Mouse (Mus musculus): ENCODE results near the gene Ddx24. TPM values are rescaled to one million over a fixed set of nuclear protein-coding genes. Genes with fewer than 3 reads are reported as not detected.

The Ddx24 gene
- polyA plus RNA-seq (2012; rRNA removed), result 46.0 and 53.9 TPM in 2 replicates

DNA sequence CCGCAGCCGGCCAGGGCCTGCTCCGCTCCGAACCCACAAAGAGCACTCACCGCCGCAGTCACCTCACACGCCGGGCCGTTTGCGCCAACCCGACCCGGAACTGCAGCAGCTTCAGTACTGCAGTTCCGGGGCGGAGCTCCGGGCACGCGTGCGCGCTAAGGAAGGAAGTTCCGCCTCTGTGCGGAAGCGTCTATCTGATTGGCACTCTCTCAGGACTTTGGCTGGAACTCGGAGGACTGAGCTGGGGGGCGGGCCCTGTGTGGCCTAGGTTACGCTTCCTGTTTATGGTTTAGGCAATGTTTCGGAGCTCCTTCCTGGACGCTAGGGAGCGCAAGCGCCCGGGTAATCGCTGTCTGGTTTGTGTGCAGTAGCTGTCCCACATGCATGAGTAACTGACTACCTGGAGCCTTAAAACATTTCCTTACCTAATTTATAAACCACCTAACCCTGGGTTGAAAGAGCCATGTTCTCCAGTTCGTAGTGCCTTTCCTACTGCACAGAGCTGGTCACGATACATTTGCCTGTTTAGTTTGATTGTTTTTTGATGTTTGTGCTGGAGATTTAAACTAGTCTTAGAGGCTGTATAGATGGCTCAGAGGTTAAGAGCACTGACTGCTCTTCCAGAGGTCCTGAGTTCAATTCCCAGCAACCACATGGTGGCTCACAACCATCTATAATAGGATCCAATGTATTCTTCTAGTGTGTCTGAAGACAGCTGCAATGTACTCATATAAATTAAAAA lies at the start of gene Ddx24:
Gene Ddx24 (minus strand): TSS at position 102 of the 742 bp plus-strand sequence.

DNA sequence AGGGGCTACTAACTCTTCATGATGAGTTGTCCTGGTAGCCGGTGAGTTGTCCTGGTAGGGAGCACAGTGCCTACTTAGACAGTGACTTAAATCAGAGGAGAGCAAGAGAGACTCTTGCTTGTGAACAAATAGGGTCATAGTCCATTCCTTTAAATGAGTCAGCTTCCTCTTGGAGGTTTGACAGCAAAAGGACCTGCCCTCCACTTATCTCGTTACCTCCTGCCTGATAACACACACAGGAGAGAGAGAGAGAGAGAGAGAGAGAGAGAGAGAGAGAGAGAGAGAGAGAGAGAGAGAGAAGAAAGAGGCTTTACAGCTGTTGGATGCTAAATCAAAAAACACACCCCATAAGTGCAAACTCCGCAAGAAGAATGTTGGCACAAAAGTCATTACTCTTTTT lies 31.5 kb upstream of the Ddx24 start, which contains the start of gene Ifi27l2b:
Gene Ifi27l2b (minus strand): TSS at position 84 of the 400 bp plus-strand sequence.

DNA sequence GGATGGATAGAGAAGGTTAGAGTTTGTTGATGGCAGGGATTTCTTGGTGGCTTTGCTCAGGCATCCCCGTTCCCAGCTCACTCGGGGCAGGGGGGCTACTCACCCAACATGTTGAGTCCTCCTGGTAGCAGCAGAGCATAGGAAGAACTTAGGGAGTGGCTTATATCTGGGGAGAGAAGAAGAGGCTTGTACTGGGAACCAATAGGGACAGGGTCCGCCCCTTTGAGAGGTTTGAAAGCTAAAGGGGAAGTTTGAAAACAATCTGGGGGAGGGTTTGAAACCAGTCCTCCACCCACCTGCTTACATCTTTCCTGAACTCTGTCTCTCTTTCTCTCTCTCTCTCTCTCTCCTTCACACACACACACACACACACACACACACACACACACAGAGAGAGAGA lies 17.9 kb upstream of the Ddx24 start, which contains the start of gene Ifi27l2a:
Gene Ifi27l2a (minus strand): TSS at position 157 of the 400 bp plus-strand sequence.

DNA sequence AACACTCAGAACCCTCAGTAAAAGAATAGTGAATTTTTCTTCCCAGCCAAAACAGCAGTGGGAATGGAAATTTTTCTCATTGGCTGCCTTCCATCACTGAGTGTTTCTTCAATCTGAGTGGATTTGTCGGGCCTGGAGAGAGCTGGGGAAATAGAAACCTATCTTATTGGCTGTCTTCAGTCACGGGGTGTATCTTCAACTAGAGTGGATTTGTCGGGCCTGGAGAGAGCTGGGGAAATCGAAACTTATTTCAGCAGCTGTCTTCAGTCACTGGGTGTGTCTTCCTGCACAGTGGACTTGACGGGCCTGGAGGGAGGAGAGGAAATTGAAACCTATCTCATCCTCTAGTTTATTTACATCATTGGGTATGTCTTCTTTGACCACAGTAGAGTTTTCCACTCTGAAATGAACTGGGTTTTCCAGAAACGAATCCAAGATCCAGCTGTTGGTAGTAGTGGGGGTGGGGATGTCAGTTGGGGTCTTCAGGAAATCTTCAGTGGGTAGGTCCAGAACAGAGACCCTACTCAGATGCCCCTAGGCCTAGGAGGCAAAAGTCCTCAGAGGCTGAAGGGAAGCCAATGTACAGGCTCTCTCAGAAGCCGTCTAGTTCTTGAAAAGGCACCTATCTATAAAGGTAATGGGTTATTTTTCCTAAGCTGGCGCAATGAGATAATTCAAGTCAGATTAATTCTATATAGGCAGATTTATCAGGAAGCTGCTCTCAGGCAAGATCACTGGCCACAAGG lies 8.5 kb upstream of the Ddx24 start, which contains the start of gene Ifi27:
Gene Ifi27 (plus strand): TSS at position 226 of the 746 bp plus-strand sequence.

DNA sequence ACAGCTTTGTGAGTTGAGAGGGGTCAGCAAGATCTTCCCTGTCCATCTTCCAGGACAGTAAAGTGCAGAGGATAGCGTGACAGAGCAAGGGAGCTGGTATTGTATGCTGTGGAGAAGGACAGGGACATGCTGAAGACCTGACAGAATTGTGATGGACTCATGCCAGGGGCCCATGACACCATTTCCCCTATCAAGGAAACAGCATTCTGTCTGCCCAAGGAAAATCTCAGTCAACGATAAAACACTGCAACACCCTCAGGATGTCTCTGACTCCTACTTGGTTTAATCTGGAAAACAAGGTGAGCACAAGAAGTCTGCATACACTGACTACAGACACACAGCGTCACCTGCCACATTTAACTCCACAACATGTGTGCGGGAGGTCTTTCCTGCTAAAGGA lies 17.9 kb downstream of the Ddx24 start, which contains the start of gene 9330161L09Rik:
Gene 9330161L09Rik (minus strand): TSS at position 101 of the 400 bp plus-strand sequence.

DNA sequence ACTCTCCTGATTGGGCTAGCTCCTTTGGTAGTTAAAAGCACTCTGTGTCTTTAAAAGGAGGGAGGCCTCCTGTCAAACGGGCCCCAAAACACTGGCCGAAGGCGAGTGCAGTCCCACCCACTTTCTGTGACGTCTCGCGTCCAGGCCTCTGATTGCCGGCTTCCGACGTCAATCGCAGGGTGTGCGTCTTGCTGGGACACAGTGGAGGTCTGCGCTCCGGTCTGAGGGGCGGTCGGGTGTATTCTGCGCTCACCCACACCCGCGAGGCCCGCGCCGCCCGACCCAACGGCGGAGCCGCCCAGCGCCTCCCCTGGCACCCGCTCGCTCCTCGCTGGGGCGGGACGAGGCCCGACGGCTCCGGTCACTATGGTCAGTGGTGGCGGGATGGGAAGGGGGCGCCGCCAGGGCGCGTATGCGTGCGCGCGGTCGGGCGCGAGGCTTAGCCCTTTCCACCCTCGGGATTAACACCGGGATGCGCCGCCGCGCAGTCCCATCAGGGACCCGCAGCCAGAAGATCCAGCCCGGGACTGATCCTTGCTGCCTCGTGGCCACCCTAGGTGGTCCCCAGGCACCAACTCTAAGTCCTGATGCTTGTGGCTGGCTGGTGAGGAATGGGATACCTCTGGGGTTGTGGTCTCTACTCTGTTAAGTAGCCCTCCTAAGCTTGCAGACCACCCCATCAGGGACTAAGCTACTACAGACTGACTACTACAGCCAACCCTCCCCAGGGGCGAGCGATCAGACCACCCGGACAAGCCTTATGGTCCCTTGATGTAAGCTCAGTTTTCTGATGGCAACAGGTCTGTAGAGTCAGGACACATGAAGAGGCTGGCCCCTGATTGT lies 36.9 kb downstream of the Ddx24 start, which contains the start of gene Otub2:
Gene Otub2 (plus strand): TSS at position 178 of the 843 bp plus-strand sequence.

Other genes starting within 250 kb of the Ddx24 start
- 4.9 and 5.9 TPM in 2 replicates for gene Prima1, start 183.7 kb downstream of the Ddx24 start, polyA plus RNA-seq (2012; rRNA removed)
- gene Fam181a, start 114.9 kb downstream of the Ddx24 start, polyA plus RNA-seq (2012; rRNA removed), result 0.71 and 0.93 TPM in 2 replicates
- gene Asb2, start 69.8 kb downstream of the Ddx24 start, polyA plus RNA-seq (2012; rRNA removed), result 105 and 124 TPM in 2 replicates
- gene Otub2, start 37.1 kb downstream of the Ddx24 start, polyA plus RNA-seq (2012; rRNA removed), result 6.1 and 7.6 TPM in 2 replicates
- gene 9330161L09Rik, start 18.0 kb downstream of the Ddx24 start, polyA plus RNA-seq (2012; rRNA removed), result 0.71 and 0.76 TPM in 2 replicates
- gene Ifi27, start 8.4 kb upstream of the Ddx24 start, polyA plus RNA-seq (2012; rRNA removed), result 565 and 703 TPM in 2 replicates
- gene Ifi27l2a, start 17.9 kb upstream of the Ddx24 start, polyA plus RNA-seq (2012; rRNA removed), result 762 and 1,011 TPM in 2 replicates
- 0.43 TPM in 1 of 2 replicates, not detected in the other for gene Ifi27l2b, start 31.4 kb upstream of the Ddx24 start, polyA plus RNA-seq (2012; rRNA removed)
- gene Ppp4r4, start 106.5 kb upstream of the Ddx24 start, polyA plus RNA-seq (2012; rRNA removed), result 0.92 and 1.1 TPM in 2 replicates
- gene Serpina10, start 205.6 kb upstream of the Ddx24 start, polyA plus RNA-seq (2012; rRNA removed), result 0.05 TPM in 1 of 2 replicates, not detected in the other
- 0.29 TPM in 1 of 2 replicates, not detected in the other for gene Serpina6, start 231.4 kb upstream of the Ddx24 start, polyA plus RNA-seq (2012; rRNA removed)